Mouse (Mus musculus) kidney, postnatal 0 days (tissue): ENCODE results near the gene Eif5a2. TPM values are rescaled to one million over a fixed set of nuclear protein-coding genes. Genes with fewer than 3 reads are reported as not detected.

Source experiments
- ATAC-seq: fragments of 200-750 bp; cut with Nextera tagmentation; replicated peaks from 2 replicates; pipeline ENCODE4 v1.8.0; 2017; ENCODE audit warnings: low read depth, moderate number of reproducible peaks, moderate TSS enrichment, moderate library complexity; ENCODE audit not compliant: low FRiP score
- DNase-seq: peaks from one replicate; pipeline ENCODE4 v3.0.0-alpha.2; 2016; ENCODE audit warnings: low spot score
- H3K27ac ChIP-seq: fragments of 300-500 bp; sonication (generic); 2 replicates; pipeline ENCODE4 v1.5.1; 2014; ENCODE audit warnings: mild to moderate bottlenecking
- H3K27me3 ChIP-seq: fragments of 300-500 bp; sonication (generic); 2 replicates; pipeline ENCODE4 v1.6.1; 2014; ENCODE audit warnings: low read length, mixed read lengths; ENCODE audit not compliant: insufficient read depth
- H3K36me3 ChIP-seq: fragments of 300-500 bp; sonication (generic); 2 replicates; pipeline ENCODE4 v1.6.1; 2014; ENCODE audit warnings: low read length, mixed read lengths; ENCODE audit not compliant: insufficient read depth
- H3K4me1 ChIP-seq: fragments of 300-500 bp; sonication (generic); replicated peaks from 2 replicates; pipeline ENCODE4 v1.6.1; 2014; ENCODE audit warnings: antibody characterized with exemption, low read length, mixed read lengths; ENCODE audit not compliant: insufficient read depth
- H3K4me2 ChIP-seq: fragments of 300-500 bp; sonication (generic); 2 replicates; pipeline ENCODE4 v1.6.1; 2014; ENCODE audit warnings: mild to moderate bottlenecking, low read length, moderate library complexity, mixed read lengths
- H3K4me3 ChIP-seq: fragments of 300-500 bp; sonication (generic); replicated peaks from 2 replicates; pipeline ENCODE4 v1.5.1; 2014; ENCODE audit warnings: low read depth, low read length
- H3K9ac ChIP-seq: fragments of 300-500 bp; sonication (generic); 2 replicates; pipeline ENCODE4 v1.6.1; 2014; ENCODE audit warnings: low read depth, low read length
- H3K9me3 ChIP-seq: fragments of 300-500 bp; sonication (generic); replicated peaks from 2 replicates; pipeline ENCODE4 v1.6.1; 2016; ENCODE audit warnings: low read length, inconsistent platforms, mixed read lengths
- CTCF ChIP-seq: IDR thresholded peaks from 2 replicates; pipeline ENCODE4 v1.5.1; 2016; ENCODE audit warnings: antibody characterized with exemption, low read depth, mild to moderate bottlenecking, moderate library complexity
- polyA plus RNA-seq: library from polyadenylated mRNA; unstranded; fragments of >200 nt; fragmentation: Nextera tagmentation; extraction: Ambion mirVana; gene quantifications from 2 replicates; pipeline ENCODE4 v1.2.1, GENCODE M21; 2015

Gene Eif5a2
- polyA plus RNA-seq, 1 experiment from 2014 or later: 9.0 TPM

GRCm38 (mm10) chr3:28847115-28847514, 66.0 kb downstream of the Eif5a2 start:
- no peak for TF ChIP-seq CTCF
- Histone ChIP-seq H3K4me3 (no peak overlapping the region), H3K9me3 (no peaks in the 10 kb centered on the region), H3K27me3 (no peaks in the 10 kb centered on the region), H3K4me2 (no peak overlapping the region), H3K4me1 (no peaks in the 10 kb centered on the region; the same call in 1 of the 2 replicates), H3K27ac (no peak overlapping the region), H3K36me3 (no peaks in the 10 kb centered on the region), H3K9ac (no peak overlapping the region)
- ATAC-seq (no peak), DNase-seq (no peak)

Other genes with a start within 250 kb of the Eif5a2 start
- 45.8 and 48.8 TPM in 2 replicates for gene Slc2a2, start 83.4 kb upstream of the Eif5a2 start, polyA plus RNA-seq
- gene Rpl22l1, start 24.2 kb downstream of the Eif5a2 start, polyA plus RNA-seq: 606 and 757 TPM in 2 replicates
- gene Gm1527, start 111.3 kb downstream of the Eif5a2 start, polyA plus RNA-seq: 0.09 and 0.11 TPM in 2 replicates